Mouse (Mus musculus) forebrain, embryonic 10.5 days (tissue): ENCODE measurements around the gene Lce1c. TPM values are rescaled to one million over a fixed set of nuclear protein-coding genes. Genes with fewer than 3 reads are reported as not detected.
"Not testable (repeated sequence)": the region's sequence is repeated elsewhere in the genome, so short reads cannot be mapped to it uniquely, and the experiment has no call there.

Experiments used
- DNase-seq: peaks from one replicate; pipeline ENCODE4 v3.0.0-alpha.2; 2017; ENCODE audit warnings: low spot score; ENCODE audit errors: extremely low spot score
- H3K27ac ChIP-seq: fragments of 300-500 bp; sonication (generic); 2 replicates; pipeline ENCODE4 v1.5.1; 2016; ENCODE audit warnings: mild to moderate bottlenecking
- H3K27me3 ChIP-seq: fragments of 300-500 bp; sonication (generic); 2 replicates; pipeline ENCODE4 v1.6.1; 2016; ENCODE audit warnings: mild to moderate bottlenecking; ENCODE audit not compliant: poor library complexity, severe bottlenecking
- H3K36me3 ChIP-seq: fragments of 300-500 bp; sonication (generic); replicated peaks from 2 replicates; pipeline ENCODE4 v1.6.1; 2016; ENCODE audit warnings: mild to moderate bottlenecking, moderate library complexity
- H3K4me1 ChIP-seq: fragments of 300-500 bp; sonication (generic); 2 replicates; pipeline ENCODE4 v1.6.1; 2016
- H3K4me3 ChIP-seq: fragments of 300-500 bp; sonication (generic); 2 replicates; pipeline ENCODE4 v1.5.1; 2016; ENCODE audit warnings: mild to moderate bottlenecking, moderate library complexity
- H3K9me3 ChIP-seq: fragments of 300-500 bp; sonication (generic); 2 replicates; pipeline ENCODE4 v1.6.1; 2016; ENCODE audit warnings: mild to moderate bottlenecking, moderate library complexity
- WGBS: fragments of 180-500 bp; shearing (Covaris S2); methylation state at CpG from one replicate; pipeline ENCODE4 v1.1.7; 2016; 5-methylcytosine and 5-hydroxymethylcytosine counted together
- polyA plus RNA-seq: library from polyadenylated mRNA; unstranded; fragments of >200 nt; fragmentation: Nextera tagmentation; extraction: Ambion mirVana; gene quantifications from 2 replicates; pipeline ENCODE4 v1.2.1, GENCODE M21; 2016

Gene Lce1c
- polyA plus RNA-seq, result not detected in 2 replicates

DNA sequence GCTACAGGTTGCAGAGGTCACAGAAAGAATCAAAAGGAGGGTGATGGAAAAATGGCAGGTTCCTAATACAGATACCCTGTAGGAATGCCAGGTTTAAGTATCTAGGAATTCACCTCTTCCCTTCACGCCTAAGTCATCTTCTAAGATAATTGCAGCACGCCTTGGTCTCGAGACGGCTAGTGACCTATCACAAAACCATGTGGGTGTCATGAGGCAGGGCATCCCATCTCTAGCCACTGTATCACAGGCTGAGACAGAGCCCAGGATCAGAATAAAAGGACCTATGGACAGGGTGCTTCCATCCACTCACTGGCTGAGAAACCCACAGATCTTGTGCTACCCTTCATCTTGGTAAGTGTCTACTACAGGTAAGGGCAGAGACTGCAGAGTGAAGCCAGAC is at the start of gene Lce1c:
Gene Lce1c (plus strand): TSS at position 301 of the 400 bp plus-strand sequence.
- Histone ChIP-seq H3K36me3 (no peaks in the 10 kb centered on the region), H3K9me3 (no peaks in the 10 kb centered on the region), H3K27ac (no peak within 1 kb of the TSS), H3K4me3 (no peak within 1 kb of the TSS), H3K4me1 (no peaks in the 10 kb centered on the region), H3K27me3 (no peaks in the 10 kb centered on the region)
- 90% methylated on average over 4 of the region's 4 CpGs for WGBS
- no peak for DNase-seq

DNA sequence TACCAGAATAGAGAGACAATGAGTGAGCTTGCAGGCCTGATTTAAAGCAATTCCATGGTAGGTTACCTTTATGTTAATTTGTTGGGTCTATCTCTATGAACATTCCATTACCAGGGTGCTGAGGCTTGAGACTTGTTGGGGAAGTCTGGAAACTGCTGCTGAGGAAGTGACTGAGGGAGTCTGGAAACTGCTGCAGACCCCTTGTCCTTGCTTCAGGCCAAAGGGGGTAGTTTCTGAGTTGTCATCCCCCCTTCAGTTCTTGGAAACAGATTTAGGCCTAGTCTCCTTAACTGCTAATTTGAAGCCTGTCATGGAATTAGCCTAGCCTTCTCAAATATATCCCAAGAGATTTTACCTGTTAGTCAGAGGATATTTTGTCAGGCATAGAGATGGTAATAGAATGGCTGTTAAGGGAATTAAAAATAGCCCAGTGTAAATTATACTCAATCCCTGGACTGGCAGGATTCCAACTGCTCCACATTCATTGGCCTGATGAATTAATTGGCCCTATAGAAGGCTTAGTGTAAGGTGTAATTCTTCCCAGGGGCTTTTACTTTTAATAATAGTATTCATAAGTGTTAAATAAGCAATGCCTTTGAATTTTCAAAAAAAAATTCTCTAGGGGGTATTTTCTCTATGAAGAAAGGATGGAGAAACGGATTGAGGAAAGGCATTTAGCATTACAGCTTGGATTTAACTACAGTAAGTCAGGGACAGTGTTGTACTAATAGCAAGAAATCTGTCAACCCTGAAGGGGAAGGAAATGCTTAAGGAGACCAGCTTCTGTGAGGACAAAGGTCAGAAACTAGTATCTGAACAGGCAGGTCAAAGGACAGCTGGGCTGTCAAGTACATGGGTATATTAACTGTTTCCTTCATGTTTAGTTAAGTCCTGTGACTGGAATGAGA is 41.0 kb upstream of the Lce1c start:
- no peaks in the 10 kb centered on the region; the same call in 1 of the 2 replicates for H3K4me1 ChIP-seq
- H3K27me3 ChIP-seq, result no peaks in the 10 kb centered on the region
- no peaks in the 10 kb centered on the region for H3K9me3 ChIP-seq
- DNase-seq, result no peak
- no peak overlapping the region for H3K27ac ChIP-seq
- 58% methylated on average over 1 of the region's 1 CpGs for WGBS
- H3K4me3 ChIP-seq, result no peak overlapping the region
- no peaks in the 10 kb centered on the region for H3K36me3 ChIP-seq

DNA sequence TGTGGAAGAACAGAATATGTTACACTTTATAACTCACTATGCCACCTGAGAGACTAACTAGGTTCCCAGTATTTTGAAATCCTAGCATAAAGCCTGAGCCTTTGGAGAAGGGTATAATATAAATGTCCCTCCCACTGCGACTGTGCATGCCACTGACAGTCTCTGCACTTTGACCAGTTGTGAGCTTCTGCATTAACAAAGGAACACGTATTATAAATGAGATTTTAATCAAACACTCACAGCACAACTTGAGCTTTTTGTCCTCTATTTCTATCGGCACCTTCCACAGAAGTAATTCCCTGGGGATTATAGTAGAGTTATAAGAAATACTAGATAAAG is 40.4 kb upstream of the Lce1c start:
- 89% methylated on average over 3 of the region's 3 CpGs for WGBS
- Histone ChIP-seq H3K4me3 (no peak overlapping the region), H3K9me3 (no peaks in the 10 kb centered on the region), H3K27me3 (no peaks in the 10 kb centered on the region), H3K4me1 (no peaks in the 10 kb centered on the region; the same call in 1 of the 2 replicates), H3K27ac (no peak overlapping the region), H3K36me3 (no peaks in the 10 kb centered on the region)
- DNase-seq, result no peak

DNA sequence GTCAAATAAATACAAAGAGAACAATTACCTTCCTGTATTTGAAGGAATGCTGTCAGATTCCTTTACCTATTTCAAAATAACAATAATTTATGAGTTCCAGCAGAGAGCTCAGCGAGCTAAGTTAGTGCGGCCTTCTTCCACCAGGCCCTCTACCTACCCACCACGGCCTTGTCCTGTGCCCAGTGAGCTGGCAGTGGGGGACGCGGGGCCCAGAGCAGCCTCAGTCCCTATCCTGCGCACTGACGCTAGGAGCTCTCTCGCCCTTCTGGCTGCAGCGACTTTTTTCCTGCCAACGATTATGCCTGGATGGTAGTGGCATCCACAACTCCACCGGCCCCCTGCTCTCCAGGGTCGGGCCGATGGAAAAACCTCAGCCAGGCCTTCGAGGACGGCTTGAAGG is 39.2 kb upstream of the Lce1c start:
- H3K4me3 ChIP-seq, result no peak overlapping the region
- 93% methylated on average over 15 of the region's 15 CpGs for WGBS
- no peaks in the 10 kb centered on the region; the same call in 1 of the 2 replicates for H3K4me1 ChIP-seq
- H3K27me3 ChIP-seq, result no peaks in the 10 kb centered on the region
- H3K9me3 ChIP-seq, result no peaks in the 10 kb centered on the region
- DNase-seq, result no peak
- H3K36me3 ChIP-seq, result no peaks in the 10 kb centered on the region
- H3K27ac ChIP-seq, result no peak overlapping the region

DNA sequence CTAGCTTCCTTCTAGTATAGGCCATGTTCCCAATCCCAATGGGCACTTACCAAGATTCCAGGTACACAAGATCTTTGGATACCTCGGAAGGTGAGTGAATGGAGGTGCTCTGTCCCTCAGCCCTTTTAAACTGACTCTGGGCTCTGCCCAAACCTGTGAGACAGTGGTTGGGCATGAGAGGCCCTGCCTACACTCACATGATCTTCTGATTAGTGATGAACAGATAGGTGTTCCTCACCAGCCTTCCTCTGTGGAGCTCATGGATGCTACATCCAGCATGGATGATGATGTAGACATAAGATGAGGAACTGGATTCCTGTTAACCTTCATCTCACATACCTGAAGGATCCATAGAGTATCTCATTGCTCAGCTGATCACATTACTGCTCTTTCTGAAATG is 30.8 kb upstream of the Lce1c start, which contains the start of gene Lce1a1:
Gene Lce1a1 (minus strand): TSS at position 101 of the 400 bp plus-strand sequence.
- H3K4me3 ChIP-seq, result no peak within 1 kb of the TSS
- H3K9me3 ChIP-seq, result no peaks in the 10 kb centered on the region
- 95% methylated on average over 1 of the region's 1 CpGs for WGBS
- H3K4me1 ChIP-seq, result no peaks in the 10 kb centered on the region
- no peaks in the 10 kb centered on the region for H3K27me3 ChIP-seq
- H3K27ac ChIP-seq, result no peak within 1 kb of the TSS
- DNase-seq, result no peak
- H3K36me3 ChIP-seq, result no peaks in the 10 kb centered on the region

DNA sequence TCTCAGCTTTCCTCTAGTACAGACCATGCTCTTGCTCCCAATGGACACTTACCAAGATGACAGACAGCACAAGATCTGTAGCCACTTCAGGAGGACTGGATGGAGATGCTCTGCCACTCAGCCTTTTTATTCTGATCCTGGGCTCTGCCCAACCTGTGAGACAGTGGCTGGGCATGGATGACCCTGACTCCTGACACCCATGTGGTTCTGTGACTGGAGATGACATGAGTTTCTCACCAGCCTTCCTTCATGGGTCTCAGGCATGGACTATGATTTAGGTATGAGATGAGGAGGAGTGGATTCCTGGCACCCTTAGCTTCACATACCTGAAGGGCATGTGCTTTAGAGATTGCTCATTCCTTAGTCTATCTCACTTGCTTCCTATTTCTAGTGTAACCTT is 22.2 kb upstream of the Lce1c start, which contains the start of gene Lce1b:
Gene Lce1b (minus strand): TSS at position 101 of the 400 bp plus-strand sequence.
- no peaks in the 10 kb centered on the region for H3K36me3 ChIP-seq
- H3K4me3 ChIP-seq, result no peak within 1 kb of the TSS
- no peak for DNase-seq
- H3K27me3 ChIP-seq, result no peaks in the 10 kb centered on the region
- no peaks in the 10 kb centered on the region for H3K4me1 ChIP-seq
- H3K27ac ChIP-seq, result no peak within 1 kb of the TSS
- no peaks in the 10 kb centered on the region for H3K9me3 ChIP-seq

DNA sequence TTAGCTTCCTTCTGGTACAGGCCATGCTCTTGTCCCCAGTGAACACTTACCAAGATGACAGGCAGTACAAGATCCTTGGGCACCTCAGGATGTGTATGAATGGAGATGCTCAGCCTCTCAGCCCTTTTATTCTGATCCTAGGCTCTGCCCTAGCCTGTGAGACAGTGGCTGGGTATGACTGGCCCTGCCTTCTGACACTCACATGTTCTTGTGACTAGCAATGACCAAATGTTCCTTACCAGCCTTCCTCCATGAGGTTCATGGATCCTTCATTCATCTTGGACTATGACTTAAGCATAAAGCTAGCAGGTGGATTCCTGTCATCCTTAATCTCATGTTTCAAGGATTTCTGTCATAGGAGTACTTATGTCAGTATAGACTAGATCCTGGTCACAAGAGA is 8.8 kb upstream of the Lce1c start, which contains the start of gene Lce1a2:
Gene Lce1a2 (minus strand): TSS at position 101 of the 400 bp plus-strand sequence.
- no peak within 1 kb of the TSS for H3K4me3 ChIP-seq
- H3K27ac ChIP-seq, result no peak within 1 kb of the TSS
- H3K36me3 ChIP-seq, result no peaks in the 10 kb centered on the region
- H3K27me3 ChIP-seq, result no peaks in the 10 kb centered on the region
- H3K9me3 ChIP-seq, result no peaks in the 10 kb centered on the region
- DNase-seq, result no peak
- H3K4me1 ChIP-seq, result no peaks in the 10 kb centered on the region

DNA sequence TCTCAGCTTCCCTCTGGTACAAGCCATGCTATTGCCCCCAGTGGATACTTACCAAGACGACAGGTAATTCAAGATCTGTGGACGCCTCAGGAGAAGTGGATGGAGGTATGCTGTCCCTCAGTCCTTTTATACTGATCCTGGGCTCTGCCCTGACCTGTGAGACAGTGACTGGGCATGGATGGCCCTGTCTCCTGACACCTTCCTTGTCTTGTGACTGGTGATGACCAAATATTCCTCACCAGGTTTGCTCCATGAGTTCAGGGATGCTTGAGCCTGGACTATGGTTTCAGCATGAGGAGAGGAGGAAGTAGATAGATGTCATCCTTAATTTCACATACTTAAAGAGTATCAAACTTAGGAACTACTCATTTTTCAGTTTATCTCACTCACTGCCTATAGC is 8.1 kb downstream of the Lce1c start, which contains the start of gene Lce1d:
Gene Lce1d (minus strand): TSS at position 101 of the 400 bp plus-strand sequence.
- DNase-seq, result no peak
- WGBS, result 62% methylated on average over 2 of the region's 2 CpGs
- H3K36me3 ChIP-seq, result no peaks in the 10 kb centered on the region
- no peak within 1 kb of the TSS for H3K4me3 ChIP-seq
- H3K4me1 ChIP-seq, result no peaks in the 10 kb centered on the region
- H3K9me3 ChIP-seq, result no peaks in the 10 kb centered on the region
- no peaks in the 10 kb centered on the region for H3K27me3 ChIP-seq
- no peak within 1 kb of the TSS for H3K27ac ChIP-seq

DNA sequence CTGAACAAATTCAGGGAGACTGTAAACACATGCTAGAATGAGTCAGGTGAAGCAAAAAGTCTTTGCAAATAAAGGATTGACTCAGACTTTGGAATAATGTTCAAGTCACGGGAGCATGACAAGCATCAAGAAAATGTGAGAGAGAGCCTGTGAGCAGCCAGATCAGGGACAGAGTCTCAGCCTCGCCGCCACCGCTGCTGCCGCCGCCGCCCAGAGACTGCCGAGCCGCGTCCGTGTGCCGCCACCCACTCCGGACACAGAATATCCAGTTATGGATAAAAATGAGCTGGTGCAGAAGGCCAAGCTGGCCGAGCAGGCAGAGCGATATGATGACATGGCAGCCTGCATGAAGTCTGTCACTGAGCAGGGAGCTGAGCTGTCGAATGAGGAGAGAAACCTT is 10.1 kb downstream of the Lce1c start:
- not testable (repeated sequence) for DNase-seq, H3K36me3 ChIP-seq

DNA sequence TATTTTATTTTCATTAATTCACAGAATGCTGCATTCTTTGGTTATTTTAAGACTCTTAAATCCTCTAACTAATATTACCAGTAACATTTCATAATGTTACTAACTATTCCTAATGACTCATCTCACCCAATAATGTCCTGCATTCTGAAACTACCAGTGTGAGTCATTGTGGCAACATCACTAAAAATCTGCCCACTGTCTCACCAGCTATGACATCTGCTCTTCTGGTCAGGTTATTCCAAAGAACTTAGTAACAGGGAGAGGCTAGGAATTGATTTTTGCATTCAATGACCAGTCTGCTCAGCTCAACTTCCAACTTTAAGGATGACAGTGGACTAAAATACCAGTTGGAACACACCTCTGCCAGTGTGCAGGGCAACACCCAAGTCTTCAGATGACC is 12.6 kb downstream of the Lce1c start:
- H3K4me3 ChIP-seq, result no peak overlapping the region
- H3K9me3 ChIP-seq, result no peaks in the 10 kb centered on the region
- H3K4me1 ChIP-seq, result no peaks in the 10 kb centered on the region
- H3K36me3 ChIP-seq, result no peaks in the 10 kb centered on the region
- H3K27me3 ChIP-seq, result no peaks in the 10 kb centered on the region
- no peak overlapping the region for H3K27ac ChIP-seq
- no peak for DNase-seq

More for the DNA sequence above, 10.1 kb downstream of the Lce1c start:
- not testable (repeated sequence) for H3K9me3 ChIP-seq, H3K27ac ChIP-seq, H3K27me3 ChIP-seq, H3K4me3 ChIP-seq, H3K4me1 ChIP-seq
- 86% methylated on average over 16 of the region's 16 CpGs for WGBS

DNA sequence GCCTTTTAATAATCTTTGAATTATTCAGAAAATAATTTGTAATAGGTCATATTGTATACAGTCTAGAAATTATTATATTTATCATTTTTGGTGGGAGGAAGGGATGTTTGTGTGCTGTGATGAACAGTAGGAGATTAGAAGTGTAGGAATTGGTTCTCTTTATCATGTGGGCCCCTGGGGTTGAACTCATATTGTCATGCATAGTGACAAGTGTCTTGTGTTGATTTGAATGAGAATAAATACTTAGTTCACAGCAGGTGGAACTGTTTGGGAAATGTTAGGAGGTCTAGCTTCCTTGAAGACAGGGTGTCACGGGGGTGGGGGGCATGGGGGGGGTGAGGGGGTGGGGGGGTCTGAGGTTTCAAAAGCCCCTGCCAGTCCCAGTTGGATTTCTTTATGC is 15.6 kb downstream of the Lce1c start:
- WGBS, result 45% methylated on average over 1 of the region's 1 CpGs
- Histone ChIP-seq H3K4me3 (no peak overlapping the region), H3K27ac (no peak overlapping the region), H3K27me3 (no peaks in the 10 kb centered on the region), H3K4me1 (no peaks in the 10 kb centered on the region), H3K9me3 (no peaks in the 10 kb centered on the region), H3K36me3 (no peaks in the 10 kb centered on the region)
- no peak for DNase-seq

DNA sequence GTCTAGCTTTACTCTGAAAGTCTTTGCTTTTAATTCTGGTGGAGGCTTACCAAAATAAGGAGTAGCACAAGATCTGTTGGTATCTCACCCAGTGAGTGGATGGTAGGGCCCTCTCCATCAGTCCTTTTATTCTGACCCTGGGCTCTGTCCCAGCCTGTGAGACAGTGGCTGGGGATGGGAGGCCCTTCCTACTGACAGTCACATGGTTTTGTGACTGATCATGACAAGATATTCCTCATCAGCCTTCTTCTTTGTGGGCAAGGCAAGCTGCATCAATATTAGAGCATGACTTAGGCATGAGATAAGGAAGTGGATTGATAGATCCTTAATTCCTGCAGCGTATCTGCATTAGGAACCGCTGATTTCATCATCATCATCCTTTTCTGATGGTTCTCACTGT is 29.9 kb downstream of the Lce1c start, which contains the start of gene Lce1e:
Gene Lce1e (minus strand): TSS at position 101 of the 400 bp plus-strand sequence.
- Histone ChIP-seq H3K4me3 (no peak within 1 kb of the TSS), H3K36me3 (no peaks in the 10 kb centered on the region), H3K27ac (no peak within 1 kb of the TSS), H3K27me3 (no peaks in the 10 kb centered on the region), H3K4me1 (no peaks in the 10 kb centered on the region), H3K9me3 (no peaks in the 10 kb centered on the region)
- whole genome bisulfite sequencing, result 87% methylated on average over 2 of the region's 2 CpGs
- DNase-seq, result no peak

DNA sequence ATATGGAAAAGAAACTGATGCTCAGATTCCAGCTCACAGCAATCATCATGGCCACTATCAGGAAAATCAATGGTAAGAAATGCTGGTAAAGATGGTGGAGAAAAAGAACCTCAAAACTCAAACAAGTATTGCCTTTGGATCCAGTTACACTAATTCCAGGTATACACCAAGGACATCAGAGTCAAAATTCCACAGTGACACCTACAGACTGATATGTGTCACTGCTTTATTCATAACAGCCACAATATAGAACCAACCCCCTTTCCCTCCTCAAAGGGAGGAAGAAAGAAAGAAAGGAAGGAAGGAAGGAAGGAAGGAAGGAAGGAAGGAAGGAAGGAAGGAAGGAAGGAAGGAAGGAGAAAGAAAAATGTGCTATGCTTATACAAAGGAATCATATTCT is 36.1 kb downstream of the Lce1c start:
- no peak for DNase-seq
- H3K36me3 ChIP-seq, result no peaks in the 10 kb centered on the region
- no peak overlapping the region for H3K4me3 ChIP-seq
- H3K4me1 ChIP-seq, result no peaks in the 10 kb centered on the region
- no peaks in the 10 kb centered on the region for H3K9me3 ChIP-seq
- no peak overlapping the region for H3K27ac ChIP-seq
- no peaks in the 10 kb centered on the region for H3K27me3 ChIP-seq
